Mouse (Mus musculus): Measurements from ENCODE around the gene Ubl7.

Ubl7 gene

DNA sequence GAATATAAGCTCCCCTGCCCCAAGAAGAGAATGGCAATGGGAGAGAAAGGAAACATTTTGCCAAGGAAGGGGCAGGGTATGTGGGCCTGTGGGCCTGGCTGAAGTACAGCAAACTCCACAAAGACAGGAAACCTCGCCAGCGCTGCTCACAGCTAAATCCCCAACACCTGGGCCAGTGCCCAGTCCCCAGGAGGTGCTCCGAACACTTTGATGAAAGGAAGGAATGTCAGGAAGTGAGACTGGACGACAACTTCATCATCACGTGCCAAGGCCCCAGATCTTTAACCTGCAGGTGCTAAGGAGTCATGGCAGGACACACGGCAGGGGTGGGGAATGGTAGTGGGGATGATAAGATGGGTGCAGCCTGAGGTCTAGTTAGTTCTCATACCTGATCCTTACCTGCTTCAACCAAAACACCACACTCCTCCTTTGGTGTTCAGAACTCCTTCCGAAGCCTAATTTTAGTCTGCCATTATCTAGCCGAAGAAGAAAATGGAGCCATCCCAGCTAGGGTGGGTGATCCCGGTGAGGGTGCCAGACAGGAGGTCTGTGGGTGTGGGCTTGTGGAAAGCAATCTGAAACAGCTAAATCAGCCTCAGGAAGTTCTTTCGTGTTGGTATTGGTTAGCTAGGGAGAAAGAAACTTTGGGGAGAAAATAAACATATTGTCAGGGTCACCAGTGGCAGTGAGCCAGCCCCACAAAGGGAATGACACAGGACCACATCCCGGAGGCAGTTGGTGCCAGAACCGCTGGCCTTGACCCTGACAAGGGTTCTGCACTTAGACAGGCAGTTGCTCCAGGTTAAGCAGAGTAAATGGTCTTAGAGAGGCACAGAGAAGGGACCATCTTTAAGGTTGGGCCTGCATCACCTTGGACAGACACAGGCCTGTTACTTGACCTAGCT is 54.8 kb downstream of the Ubl7 start:
- peak in 1 of 2 experiments; percentile 55 for DNase-seq (ENCODE audit: low spot score in 2 of 2)

DNA sequence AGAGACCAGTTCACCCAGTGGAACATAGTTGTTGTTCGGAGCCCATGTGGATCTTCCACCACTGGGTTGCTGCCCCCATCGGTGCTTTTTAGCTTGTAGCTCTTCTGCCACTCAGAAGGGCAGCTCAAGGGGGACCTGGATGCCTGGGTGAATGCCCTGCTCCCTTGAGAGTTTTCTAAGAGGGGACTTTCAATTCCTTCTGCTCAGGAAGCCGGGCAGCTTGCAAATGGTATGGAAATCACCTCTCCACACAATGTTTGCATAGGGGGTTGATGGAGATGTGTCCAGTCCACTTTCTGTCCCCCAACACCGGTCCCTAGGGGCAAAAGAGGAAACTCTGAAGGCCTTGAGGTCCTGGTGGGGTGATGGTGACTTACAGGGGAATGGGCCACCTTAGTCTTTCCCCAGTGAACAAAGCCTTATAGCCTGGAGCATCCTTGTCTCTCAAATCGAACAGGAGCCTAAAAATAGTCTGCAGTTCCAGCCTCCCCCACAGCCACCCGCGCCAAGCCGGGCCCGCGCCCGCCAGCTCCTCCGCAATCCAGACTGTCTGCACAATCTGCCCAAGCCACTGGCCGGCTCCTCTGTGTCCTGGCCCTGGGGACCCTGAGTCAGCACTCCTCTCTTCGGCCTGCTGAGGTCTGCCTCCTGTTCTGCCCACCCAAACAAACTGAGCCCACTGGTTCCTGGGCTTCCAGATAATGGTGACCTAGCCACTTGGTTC is 56.6 kb downstream of the Ubl7 start:
- DNase-seq (ENCODE audit: low spot score in 2 of 2) = peak in 1 of 2 experiments; percentile 78

DNA sequence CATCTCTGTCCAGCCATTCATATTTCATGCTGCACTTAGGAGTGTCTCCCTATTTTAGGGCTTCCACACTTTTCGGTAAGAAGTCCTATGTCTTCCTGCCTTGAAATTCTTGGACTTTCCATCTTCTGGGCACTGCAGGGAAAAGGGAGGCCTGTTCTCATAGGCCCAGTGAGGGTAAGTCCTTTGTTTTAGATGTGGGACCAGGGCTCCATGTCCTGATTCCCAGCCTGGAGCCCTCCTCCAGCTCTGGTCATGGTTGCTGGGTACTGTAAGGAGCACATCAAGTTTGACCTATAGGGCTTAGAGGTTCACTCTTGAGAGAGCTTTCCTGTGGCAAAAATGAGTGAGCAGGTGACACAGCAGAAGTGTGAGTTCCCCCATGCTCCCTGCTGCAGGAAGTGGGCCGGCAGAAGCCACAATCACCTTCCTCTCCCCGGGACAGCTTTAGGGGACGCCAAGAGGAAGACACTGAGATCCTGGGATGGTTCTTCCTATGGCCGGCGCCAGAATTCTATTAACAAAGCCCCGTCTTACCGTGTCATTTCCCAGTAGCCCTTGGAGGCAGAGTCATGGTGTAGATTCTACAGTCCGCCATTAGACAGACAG is 57.5 kb downstream of the Ubl7 start:
- no peak for DNase-seq (ENCODE audit: low spot score in 2 of 2)

DNA sequence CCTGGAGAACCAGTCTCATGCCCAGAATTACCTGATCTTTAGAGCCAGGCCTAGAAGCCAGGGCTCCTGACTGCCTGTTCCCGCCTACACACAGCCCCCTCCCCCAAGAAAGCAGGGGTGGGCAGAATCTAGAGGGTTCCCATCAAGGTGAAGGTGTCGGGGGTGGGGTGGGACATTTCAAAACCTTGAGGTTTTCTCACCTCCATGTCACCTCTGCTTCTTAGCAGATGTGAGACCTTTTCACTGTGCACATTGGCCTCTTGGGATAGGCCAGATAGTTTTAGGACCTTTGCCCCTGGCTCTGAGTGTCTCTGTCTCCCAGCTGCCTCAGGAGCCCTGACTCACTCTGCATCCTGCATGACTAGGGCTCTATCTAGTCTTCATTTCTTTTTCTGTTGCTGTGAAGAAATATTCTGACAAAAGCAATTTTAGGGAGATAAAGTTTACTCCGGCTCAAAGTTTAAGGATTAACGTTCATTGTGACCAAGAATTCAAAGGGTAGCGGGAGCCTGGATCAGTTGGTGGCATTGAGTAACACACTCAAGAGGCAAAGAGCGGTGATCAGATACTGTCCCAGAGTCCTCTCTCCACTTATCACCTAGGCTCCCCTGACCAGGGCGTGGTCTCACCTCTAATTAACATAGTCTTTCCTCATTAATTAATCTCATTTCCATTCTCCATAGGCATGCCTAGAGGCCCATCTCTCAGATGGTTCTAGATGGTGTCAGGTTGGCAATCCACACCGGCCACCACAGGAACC is 58.2 kb downstream of the Ubl7 start:
- DNase-seq (ENCODE audit: low spot score in 2 of 2) = no peak

DNA sequence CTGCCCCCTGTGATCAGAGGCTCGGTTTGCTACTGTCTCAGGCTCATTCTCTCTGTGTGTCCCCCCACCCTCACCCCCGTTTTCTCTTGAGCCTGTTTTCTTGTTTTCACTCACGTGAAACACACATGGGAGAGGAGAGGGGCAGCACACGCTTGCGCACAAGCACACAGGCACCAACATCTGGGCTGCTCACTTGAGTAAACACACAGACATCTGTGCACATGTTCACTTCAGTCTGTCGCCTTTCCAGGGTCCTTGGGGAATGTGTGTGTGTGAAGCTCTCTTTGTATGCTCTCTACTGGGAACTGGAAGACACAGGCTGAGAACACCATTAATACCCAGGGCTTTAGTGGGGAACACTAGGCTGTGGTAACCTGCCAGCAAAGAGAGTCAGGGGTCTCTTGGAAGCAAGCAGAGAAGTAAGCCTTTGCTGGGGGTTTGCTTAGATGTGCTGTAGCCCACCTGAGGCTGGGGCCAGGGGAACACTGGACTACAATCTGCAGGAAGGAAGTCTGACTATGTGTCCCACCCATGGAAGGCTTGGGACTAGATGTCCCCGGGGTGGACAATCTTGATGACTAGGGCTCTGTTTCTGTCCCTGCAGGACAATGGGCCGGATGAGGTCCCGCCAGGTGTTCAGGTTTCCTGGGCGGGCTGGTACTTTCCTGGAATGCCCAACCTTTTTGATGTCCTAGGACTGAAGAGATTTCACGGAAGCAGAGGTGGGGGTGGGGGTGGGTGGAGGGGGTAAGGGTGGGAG is 59.1 kb downstream of the Ubl7 start:
- no peak for DNase-seq (ENCODE audit: low spot score in 2 of 2)

DNA sequence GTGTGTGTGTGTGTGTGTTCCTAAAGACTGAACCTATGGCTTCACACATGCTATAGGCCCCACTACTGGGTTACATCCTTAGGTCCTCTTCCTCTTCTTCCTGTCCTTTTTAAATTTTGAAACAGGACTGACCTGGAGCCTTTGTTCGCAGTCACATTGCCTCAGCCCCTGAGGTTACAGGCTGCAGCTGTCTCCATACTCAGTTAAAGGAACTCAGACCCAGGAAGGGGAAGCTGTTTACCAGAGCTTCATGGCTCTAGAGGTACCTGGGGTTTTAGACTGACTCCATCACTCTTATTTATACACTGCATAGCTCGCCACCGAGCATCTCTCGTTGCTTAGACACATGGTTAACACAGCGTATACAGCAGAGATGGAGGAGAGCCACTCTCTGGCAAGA is 60.6 kb downstream of the Ubl7 start:
- DNase-seq (ENCODE audit: low spot score in 2 of 2) = no peak

DNA sequence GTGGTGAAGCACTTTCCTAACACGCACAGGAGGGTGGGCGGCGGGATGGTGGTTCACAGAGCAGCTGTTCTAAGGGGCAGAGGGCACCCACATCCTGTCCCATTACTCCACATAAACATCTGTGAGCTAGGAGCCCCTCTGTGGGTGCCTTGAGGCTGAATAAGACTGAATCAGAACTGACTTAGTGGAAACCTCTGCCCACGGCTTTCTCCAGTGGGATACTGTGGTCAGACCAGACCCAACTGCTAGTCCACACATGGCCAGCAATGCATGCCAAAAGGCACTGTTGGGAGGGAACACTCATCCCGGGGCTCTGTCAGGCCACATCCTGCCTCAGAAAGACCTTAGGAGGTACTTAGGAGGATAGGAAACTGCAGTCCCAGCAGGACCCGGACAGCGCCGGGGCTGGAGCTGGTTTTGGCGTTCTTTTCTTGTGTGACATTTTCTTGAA is 61.4 kb downstream of the Ubl7 start:
- DNase-seq (ENCODE audit: low spot score in 2 of 2) = no peak

DNA sequence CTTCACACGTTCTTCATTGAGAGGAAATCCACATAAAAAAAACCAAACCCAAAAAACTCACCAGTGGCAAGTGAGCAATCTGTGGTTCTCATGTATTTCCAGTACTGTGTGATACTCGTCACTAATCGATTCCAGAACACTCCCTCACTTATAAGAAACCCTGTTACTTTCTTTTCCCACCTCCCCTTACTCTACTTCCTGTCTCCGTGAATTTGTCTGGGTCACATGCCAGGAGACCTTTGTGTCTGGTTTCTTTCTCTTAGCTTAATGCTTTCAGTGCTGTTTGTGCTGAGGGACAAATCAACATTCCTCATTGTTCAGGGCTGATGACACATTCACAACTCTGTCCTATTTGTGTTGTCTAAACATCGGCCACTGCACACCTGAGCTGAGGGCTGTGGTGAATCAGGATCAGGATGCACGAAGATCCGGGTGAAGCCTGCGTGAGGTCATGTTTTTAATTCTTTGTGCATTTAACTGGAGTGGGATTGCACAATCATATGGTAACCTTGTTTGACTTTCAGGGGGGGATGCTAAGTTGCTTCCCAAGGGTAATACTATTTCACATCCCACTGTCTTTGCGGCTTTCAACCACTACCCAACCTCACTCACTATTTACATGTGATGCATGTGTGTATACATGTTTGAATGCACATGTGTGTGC is 62.1 kb downstream of the Ubl7 start:
- no peak for DNase-seq (ENCODE audit: low spot score in 2 of 2)

DNA sequence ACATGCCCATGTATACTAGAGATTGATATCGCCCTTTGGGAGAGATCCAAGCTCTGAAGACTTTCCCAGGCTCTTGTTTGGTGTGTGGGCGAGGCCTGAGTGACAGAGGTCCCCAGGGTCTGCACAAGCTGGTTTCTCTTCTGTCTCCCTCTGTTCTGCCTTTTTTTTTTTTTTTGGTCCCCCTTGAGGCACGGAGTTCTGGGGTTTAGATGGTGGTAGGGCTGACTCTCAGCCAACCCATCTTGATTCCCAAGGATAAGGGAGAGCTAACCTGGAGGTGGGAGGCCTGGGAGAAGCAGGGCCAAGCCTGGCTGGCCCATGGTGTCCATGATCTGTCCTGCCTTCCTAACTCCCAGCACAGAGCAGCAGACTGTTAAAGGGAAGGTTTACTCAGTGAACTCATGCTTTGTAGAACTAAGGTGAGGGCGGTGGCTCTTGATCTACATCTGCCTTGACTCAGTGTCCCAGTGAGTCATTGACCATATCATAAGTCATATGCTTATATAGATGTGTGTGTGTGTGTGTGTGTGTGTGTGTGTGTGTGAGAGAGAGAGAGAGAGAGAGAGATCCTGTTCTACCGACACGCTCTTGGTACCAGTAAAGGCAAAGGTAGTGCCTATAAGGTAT is 62.8 kb downstream of the Ubl7 start:
- no peak for DNase-seq (ENCODE audit: low spot score in 2 of 2)

DNA sequence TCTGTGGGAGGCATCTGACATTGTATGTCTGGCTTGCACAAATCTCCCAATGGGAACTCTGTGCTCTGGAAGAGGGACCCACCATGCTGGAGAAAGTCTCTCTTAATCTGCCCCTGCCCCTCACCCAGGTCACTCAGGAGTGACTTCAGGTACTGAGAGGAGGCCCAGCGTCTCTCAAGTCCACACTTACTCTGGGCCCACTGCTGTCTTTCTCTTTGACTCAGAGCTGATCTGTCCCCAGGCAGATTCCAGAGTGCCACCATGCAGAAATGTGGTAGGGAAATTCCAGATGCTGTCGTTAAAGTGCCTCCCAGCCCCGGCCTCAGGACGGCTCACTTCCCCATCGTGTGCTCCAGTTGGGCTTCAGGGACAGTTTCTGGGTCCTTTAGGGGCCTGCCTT is 63.4 kb downstream of the Ubl7 start:
- no peak for DNase-seq (ENCODE audit: low spot score in 2 of 2)

DNA sequence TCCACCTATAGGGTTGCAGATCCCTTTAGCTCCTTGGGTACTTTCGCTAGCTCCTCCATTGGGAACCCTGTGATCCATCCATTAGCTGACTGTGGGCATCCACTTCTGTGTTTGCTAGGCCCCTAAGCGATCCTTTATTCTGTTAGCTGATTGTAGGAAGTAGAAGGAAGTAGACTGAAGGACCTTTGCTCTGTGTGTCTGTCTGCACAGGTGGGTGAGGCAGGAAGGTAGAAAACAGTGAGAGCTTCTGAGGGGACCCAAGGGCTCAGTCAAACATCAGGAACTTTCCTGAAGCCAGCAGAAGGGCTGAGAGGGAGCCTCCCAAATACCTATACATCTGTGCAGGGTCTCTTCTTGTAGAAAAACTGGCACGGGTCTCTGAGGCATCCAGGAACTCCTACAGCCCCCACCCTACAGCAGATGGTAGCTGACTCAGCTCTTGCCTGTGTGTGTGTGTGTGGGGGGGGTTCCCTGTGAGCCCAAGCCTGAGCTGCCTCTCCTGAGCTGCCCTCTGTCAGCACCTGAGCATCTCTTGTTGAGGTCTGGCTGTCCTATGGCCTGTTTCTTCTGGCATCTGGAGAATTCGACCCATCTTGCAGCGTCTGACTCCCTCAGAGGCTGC is 64.5 kb downstream of the Ubl7 start:
- no peak for DNase-seq (ENCODE audit: low spot score in 2 of 2)

DNA sequence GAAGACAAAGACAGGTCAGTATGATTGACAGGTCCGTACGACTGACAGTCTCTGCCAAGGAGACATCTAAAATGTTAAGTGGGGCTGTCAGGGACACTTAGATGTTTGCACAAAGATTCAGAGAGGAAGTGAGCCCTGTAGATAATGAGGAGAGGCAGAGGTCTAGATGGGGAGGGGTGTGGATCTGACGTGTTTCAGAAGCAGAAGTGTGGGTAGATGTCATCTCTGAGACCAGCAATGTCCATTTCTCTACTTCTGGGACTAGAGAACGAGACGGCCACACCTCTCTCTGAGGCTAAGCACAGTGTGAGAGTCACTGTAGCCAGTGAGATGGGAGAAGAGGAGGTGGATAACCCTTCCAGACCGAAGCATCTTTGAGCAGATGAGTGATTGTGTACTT is 67.2 kb downstream of the Ubl7 start:
- no peak for DNase-seq (ENCODE audit: low spot score in 2 of 2)

DNA sequence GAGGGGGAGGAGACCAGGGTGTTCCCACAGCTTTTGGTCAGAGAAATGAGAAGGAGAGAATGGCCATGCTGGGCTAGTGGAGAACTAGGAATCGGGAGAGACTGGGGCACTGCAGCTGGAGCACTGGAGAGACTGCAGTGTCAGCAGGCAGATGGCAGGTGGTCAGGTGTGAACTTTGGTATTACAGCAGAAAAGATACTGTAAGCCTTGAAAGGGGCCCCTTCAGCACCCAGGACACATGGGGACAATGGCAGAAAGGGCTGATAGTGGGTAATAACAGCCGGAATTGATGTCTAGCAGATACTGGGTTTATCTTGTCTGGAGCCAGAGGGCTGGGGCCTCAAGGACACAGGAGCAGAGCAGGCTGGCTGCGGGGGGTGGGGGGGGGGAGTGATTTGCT is 68.1 kb downstream of the Ubl7 start:
- DNase-seq (ENCODE audit: low spot score in 2 of 2) = no peak

Measured in left cerebral cortex, adult 9 months (tissue).